Comparison of ENCODE assay signal across 9 mouse cellular contexts in the genomic region with DNA sequence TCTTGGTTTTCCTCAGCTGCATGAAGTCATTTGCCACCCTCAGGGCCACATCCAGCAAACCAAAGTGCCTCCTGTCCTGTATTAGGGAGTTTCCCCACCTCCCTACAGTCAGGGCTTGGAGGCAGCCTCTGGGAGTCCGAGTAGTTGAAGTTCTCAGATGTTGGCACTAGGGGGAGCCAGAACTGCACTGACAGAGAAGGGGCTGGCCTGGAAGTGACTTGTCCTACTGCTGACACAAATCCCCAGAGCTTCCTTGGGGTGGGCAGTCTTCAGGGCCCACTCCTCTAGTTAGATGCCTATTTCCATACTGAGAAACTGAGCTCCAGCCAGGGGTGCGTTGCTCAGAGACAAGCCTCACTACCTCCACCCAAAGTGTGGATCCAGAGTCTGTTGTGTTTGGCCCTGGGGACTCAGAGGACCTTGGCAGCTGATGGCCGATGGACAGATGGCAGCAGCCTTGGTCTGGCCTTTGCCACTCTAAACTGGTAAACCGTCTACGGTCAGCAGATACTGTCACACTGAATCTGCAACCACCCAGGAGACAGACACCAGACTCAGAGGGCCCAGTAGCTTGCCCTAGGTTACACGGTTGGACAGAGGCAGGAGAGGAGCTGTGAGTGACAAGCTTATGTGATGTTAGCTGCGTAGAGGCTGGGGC. TPM values are rescaled to one million over a fixed set of nuclear protein-coding genes. Genes with fewer than 3 reads are reported as not detected.
DNase-seq lines count a peak whose midpoint lies in the region; ATAC-seq and TF ChIP-seq lines count a peak whose summit lies in the region.
"Had no signal": no experiment of that assay in that cellular context is flagged by ENCODE, and none has a peak within 500 bp of the region (broad histone marks: within the 10 kb centered on the region; RNA-seq: fewer than 3 reads in every experiment).

No protein-coding gene starts in this region.

- peak; percentile 39; the same call in 1 of the 2 replicates for ATAC-seq in embryonic facial prominence, embryonic 14.5 days (ENCODE audit: low read depth)
- peak; percentile 38 for ATAC-seq in heart, embryonic 12.5 days (ENCODE audit: insufficient number of reproducible peaks, low FRiP score)
- ATAC-seq in kidney, embryonic 15.5 days (replicated peaks; ENCODE audit: low FRiP score): no peak
- ATAC-seq in liver, embryonic 11.5 days (replicated peaks; ENCODE audit: low FRiP score): peak; percentile 74

- peak; percentile 99 for TF ChIP-seq RAD21 in CH12.LX (IDR thresholded peaks at IDR 0.05; ENCODE audit: low read depth, low read length)

- H3K9ac ChIP-seq in CH12.LX (ENCODE audit: insufficient read depth, low read depth): no peak overlapping the region
- peak overlapping the region; percentile 25; the same call in 1 of the 2 replicates for H3K9ac ChIP-seq in embryonic facial prominence, embryonic 14.5 days (ENCODE audit: low read depth, low read length)
- H3K9ac ChIP-seq in heart, embryonic 12.5 days: 0 out of 2 replicates have a peak overlapping the region, but pooled peaks have one; percentile 17
- no peak overlapping the region for H3K9ac ChIP-seq in kidney, embryonic 15.5 days
- H3K9ac ChIP-seq in liver, embryonic 11.5 days (ENCODE audit: low read depth, low read length): 0 out of 2 replicates have a peak overlapping the region, but pooled peaks have one; percentile 30

- TF ChIP-seq POLR2A in CH12.LX (IDR thresholded peaks at IDR 0.05; ENCODE audit: low read depth, low read length): no peak

- no peak overlapping the region for H3K4me3 ChIP-seq in CH12.LX (replicated peaks in 1 of 3; ENCODE audit: low read depth in 2 of 3, low read length in 2 of 3, poor library complexity in 1 of 3)
- H3K4me3 ChIP-seq in embryonic facial prominence, embryonic 14.5 days (ENCODE audit: low read depth, low read length): no peak overlapping the region
- H3K4me3 ChIP-seq in heart, embryonic 12.5 days: no peak overlapping the region
- no peak overlapping the region for H3K4me3 ChIP-seq in kidney, embryonic 15.5 days (replicated peaks)
- H3K4me3 ChIP-seq in liver, embryonic 11.5 days (ENCODE audit: low read depth, low read length): no peak overlapping the region

- no peaks in the 10 kb centered on the region for H3K9me3 ChIP-seq in CH12.LX (replicated peaks; ENCODE audit: low read length)
- H3K9me3 ChIP-seq in embryonic facial prominence, embryonic 14.5 days (ENCODE audit: control insufficient read depth, low read length): no peaks in the 10 kb centered on the region
- H3K9me3 ChIP-seq in heart, embryonic 12.5 days (replicated peaks): no peaks in the 10 kb centered on the region
- no peaks in the 10 kb centered on the region for H3K9me3 ChIP-seq in kidney, embryonic 15.5 days (replicated peaks)
- H3K9me3 ChIP-seq in liver, embryonic 11.5 days (ENCODE audit: control insufficient read depth, low read length): no peaks in the 10 kb centered on the region

- no peak overlapping the region for H3K4me2 ChIP-seq in CH12.LX (ENCODE audit: insufficient read depth, low read depth, poor library complexity, severe bottlenecking)
- no peak overlapping the region for H3K4me2 ChIP-seq in embryonic facial prominence, embryonic 14.5 days (ENCODE audit: low read depth, low read length)
- no peak overlapping the region for H3K4me2 ChIP-seq in heart, embryonic 12.5 days
- no peak overlapping the region for H3K4me2 ChIP-seq in kidney, embryonic 15.5 days
- H3K4me2 ChIP-seq in liver, embryonic 11.5 days: no peak overlapping the region

- H3K27ac ChIP-seq in CH12.LX (ENCODE audit: insufficient read depth, low read depth): no peak overlapping the region
- H3K27ac ChIP-seq in embryonic facial prominence, embryonic 14.5 days (replicated peaks; ENCODE audit: low read depth, low read length): no peak overlapping the region
- peak overlapping the region; percentile 35; the same call in 1 of the 2 replicates for H3K27ac ChIP-seq in heart, embryonic 12.5 days (ENCODE audit: poor library complexity, severe bottlenecking)
- 0 out of 2 replicates have a peak overlapping the region, but pooled peaks have one; percentile 18 for H3K27ac ChIP-seq in kidney, embryonic 15.5 days
- H3K27ac ChIP-seq in liver, embryonic 11.5 days (ENCODE audit: low read depth, low read length): no peak overlapping the region

- 45% methylated on average over 7 of the region's 7 CpGs for WGBS in embryonic facial prominence, embryonic 14.5 days
- 42% methylated on average over 7 of the region's 7 CpGs for WGBS in heart, embryonic 12.5 days
- WGBS in kidney, embryonic 15.5 days: 53% methylated on average over 7 of the region's 7 CpGs
- 54% methylated on average over 7 of the region's 7 CpGs for WGBS in liver, embryonic 11.5 days

- H3K79me2 ChIP-seq in CH12.LX (replicated peaks; ENCODE audit: control insufficient read depth, extremely low read depth, insufficient read depth, poor library complexity, severe bottlenecking): no peaks in the 10 kb centered on the region

- H3K36me3 ChIP-seq in CH12.LX (replicated peaks in 1 of 2; ENCODE audit: control insufficient read depth in 1 of 2, insufficient read depth in 1 of 2, low read length in 1 of 2): peaks cover 0 to 2% of the 10 kb centered on the region in 2 experiments
- no peaks in the 10 kb centered on the region for H3K36me3 ChIP-seq in embryonic facial prominence, embryonic 14.5 days (ENCODE audit: control insufficient read depth, insufficient read depth, low read length)
- peaks cover 53% of the 10 kb centered on the region for H3K36me3 ChIP-seq in heart, embryonic 12.5 days
- no peaks in the 10 kb centered on the region for H3K36me3 ChIP-seq in kidney, embryonic 15.5 days
- H3K36me3 ChIP-seq in liver, embryonic 11.5 days (ENCODE audit: control insufficient read depth, insufficient read depth, low read length): no peaks in the 10 kb centered on the region

- peaks cover 6 to 30% of the 10 kb centered on the region in 2 experiments for H3K4me1 ChIP-seq in CH12.LX (ENCODE audit: control insufficient read depth in 1 of 2, insufficient read depth in 2 of 2)
- H3K4me1 ChIP-seq in embryonic facial prominence, embryonic 14.5 days (ENCODE audit: control insufficient read depth, insufficient read depth, low read length): peaks cover 6% of the 10 kb centered on the region
- peaks cover 61% of the 10 kb centered on the region for H3K4me1 ChIP-seq in heart, embryonic 12.5 days (replicated peaks)
- H3K4me1 ChIP-seq in kidney, embryonic 15.5 days: peaks cover 66% of the 10 kb centered on the region
- peaks cover 15% of the 10 kb centered on the region for H3K4me1 ChIP-seq in liver, embryonic 11.5 days (replicated peaks; ENCODE audit: control insufficient read depth, insufficient read depth, low read length)

- no peaks in the 10 kb centered on the region for H3K27me3 ChIP-seq in CH12.LX (replicated peaks)
- H3K27me3 ChIP-seq in embryonic facial prominence, embryonic 14.5 days (replicated peaks; ENCODE audit: control insufficient read depth, insufficient read depth, low read length): no peaks in the 10 kb centered on the region
- H3K27me3 ChIP-seq in heart, embryonic 12.5 days (replicated peaks): no peaks in the 10 kb centered on the region
- no peaks in the 10 kb centered on the region for H3K27me3 ChIP-seq in kidney, embryonic 15.5 days
- no peaks in the 10 kb centered on the region for H3K27me3 ChIP-seq in liver, embryonic 11.5 days (replicated peaks; ENCODE audit: control insufficient read depth, insufficient read depth, low read length)

- no peak for TF ChIP-seq EP300 in CH12.LX (IDR thresholded peaks at IDR 0.05; ENCODE audit: low read length)

- dilution Hi-C loops in CH12.LX (cut with MboI; ENCODE audit: extremely low pct_ligation_motif_present, extremely low pct_unique_long_range_greater_than_20kb, low sequenced_read_pairs): no loop called here

- peak; percentile 86 for DNase-seq in CH12.LX (ENCODE audit: extremely low read depth)
- peak; percentile 81 to 85 for DNase-seq in adrenal gland, postnatal 36 days
- DNase-seq in embryonic facial prominence, embryonic 14.5 days (ENCODE audit: low spot score): peak; percentile 84
- DNase-seq in liver, embryonic 11.5 days (ENCODE audit: low spot score): peak; percentile 80
- peak; percentile 74 to 82 for DNase-seq in natural killer cell, adult 2 months (ENCODE audit: low spot score in 2 of 2)
- DNase-seq in testis, postnatal 10 days (ENCODE audit: low spot score): peak; percentile 84

- peak; percentile 75 to 98 for TF ChIP-seq CTCF in CH12.LX (conservative IDR thresholded peaks at IDR 0.05 in 1 of 2, IDR thresholded peaks at IDR 0.05 in 1 of 2; ENCODE audit: low read depth in 2 of 2, low read length in 2 of 2)

- in situ Hi-C loops in CH12.LX (cut with MboI; ENCODE audit: low pct_ligation_motif_present, low pct_unique_long_range_greater_than_20kb, low sequenced_read_pairs): loop anchor here (5.0 kb wide), 2 partner anchors 40 to 125 kb away; partner anchors contain the start of gene Tor2a

RNA-seq across cellular contexts. Expression of gene Ak1, which starts 10.3 kb away (rescaled TPM):
- 2.9 and 3.9 TPM in 2 replicates for total RNA-seq in CH12.LX (2012; rRNA removed)
- 1.4 TPM in 2 replicates for total RNA-seq in CH12.LX (2014; rRNA removed)
- 1.5 and 2.8 TPM in 2 replicates for polyA plus RNA-seq in CH12.LX (2012; ENCODE audit: insufficient read length, low read depth)
- 10 to 100 TPM; 49.4 to 50.0 TPM for total RNA-seq in adrenal gland, postnatal 36 days (2021)
- polyA plus RNA-seq in embryonic facial prominence, embryonic 14.5 days (2014; fragmentation: Nextera tagmentation; extraction: Ambion mirVana): 97.8 and 125 TPM in 2 replicates
- 285 and 294 TPM in 2 replicates for polyA plus RNA-seq in heart, embryonic 12.5 days (2016; fragmentation: Nextera tagmentation; extraction: Ambion mirVana)
- 32.6 and 34.4 TPM in 2 replicates for polyA plus RNA-seq in kidney, embryonic 15.5 days (2015; fragmentation: Nextera tagmentation; extraction: Ambion mirVana)
- polyA plus RNA-seq in liver, embryonic 11.5 days (2014; fragmentation: Nextera tagmentation; extraction: Ambion mirVana): 6.7 and 8.3 TPM in 2 replicates

RNA-seq across cellular contexts. Expression of gene Eng, which starts 14.5 kb away (rescaled TPM):
- total RNA-seq in CH12.LX (2012; rRNA removed): 0.13 TPM in 2 replicates
- 0.08 TPM in 1 of 2 replicates, not detected in the other for total RNA-seq in CH12.LX (2014; rRNA removed)
- polyA plus RNA-seq in CH12.LX (2012; ENCODE audit: insufficient read length, low read depth): 0.44 and 0.47 TPM in 2 replicates
- total RNA-seq in adrenal gland, postnatal 36 days (2021): 10 to 100 TPM; 96.0 to 97.8 TPM
- polyA plus RNA-seq in embryonic facial prominence, embryonic 14.5 days (2014; fragmentation: Nextera tagmentation; extraction: Ambion mirVana): 57.9 and 64.3 TPM in 2 replicates
- polyA plus RNA-seq in heart, embryonic 12.5 days (2016; fragmentation: Nextera tagmentation; extraction: Ambion mirVana): 159 and 168 TPM in 2 replicates
- polyA plus RNA-seq in kidney, embryonic 15.5 days (2015; fragmentation: Nextera tagmentation; extraction: Ambion mirVana): 71.9 and 82.1 TPM in 2 replicates
- polyA plus RNA-seq in liver, embryonic 11.5 days (2014; fragmentation: Nextera tagmentation; extraction: Ambion mirVana): 39.2 and 40.1 TPM in 2 replicates

RNA-seq across cellular contexts. Expression of gene St6galnac6, which starts 32.4 kb away (rescaled TPM):
- total RNA-seq in CH12.LX (2012; rRNA removed): 13.9 and 14.3 TPM in 2 replicates
- total RNA-seq in CH12.LX (2014; rRNA removed): 12.9 and 13.2 TPM in 2 replicates
- polyA plus RNA-seq in CH12.LX (2012; ENCODE audit: insufficient read length, low read depth): 10.7 and 13.3 TPM in 2 replicates
- total RNA-seq in adrenal gland, postnatal 36 days (2021): 10 to 100 TPM; 38.3 to 58.1 TPM
- polyA plus RNA-seq in embryonic facial prominence, embryonic 14.5 days (2014; fragmentation: Nextera tagmentation; extraction: Ambion mirVana): 11.1 and 12.1 TPM in 2 replicates
- 31.6 and 35.3 TPM in 2 replicates for polyA plus RNA-seq in heart, embryonic 12.5 days (2016; fragmentation: Nextera tagmentation; extraction: Ambion mirVana)
- 17.0 and 17.6 TPM in 2 replicates for polyA plus RNA-seq in kidney, embryonic 15.5 days (2015; fragmentation: Nextera tagmentation; extraction: Ambion mirVana)
- 9.6 and 10.6 TPM in 2 replicates for polyA plus RNA-seq in liver, embryonic 11.5 days (2014; fragmentation: Nextera tagmentation; extraction: Ambion mirVana)

RNA-seq across cellular contexts. Expression of gene St6galnac4, which starts 45.0 kb away (rescaled TPM):
- total RNA-seq in CH12.LX (2012; rRNA removed) (51.9 and 57.4 TPM in 2 replicates), CH12.LX (2014; rRNA removed) (45.9 and 58.3 TPM in 2 replicates)
- 81.7 and 87.0 TPM in 2 replicates for polyA plus RNA-seq in CH12.LX (2012; ENCODE audit: insufficient read length, low read depth)
- total RNA-seq in adrenal gland, postnatal 36 days (2021): 10 to 100 TPM in 1 of 2 experiments, 1 to 10 TPM in 1; 7.9 to 11.0 TPM
- 39.4 and 41.0 TPM in 2 replicates for polyA plus RNA-seq in embryonic facial prominence, embryonic 14.5 days (2014; fragmentation: Nextera tagmentation; extraction: Ambion mirVana)
- polyA plus RNA-seq in heart, embryonic 12.5 days (2016; fragmentation: Nextera tagmentation; extraction: Ambion mirVana): 45.6 and 47.2 TPM in 2 replicates
- 22.3 and 23.2 TPM in 2 replicates for polyA plus RNA-seq in kidney, embryonic 15.5 days (2015; fragmentation: Nextera tagmentation; extraction: Ambion mirVana)
- 26.0 and 28.8 TPM in 2 replicates for polyA plus RNA-seq in liver, embryonic 11.5 days (2014; fragmentation: Nextera tagmentation; extraction: Ambion mirVana)

RNA-seq across cellular contexts. Expression of gene 9430097D07Rik, which starts 56.4 kb away (rescaled TPM):
- total RNA-seq in CH12.LX (2012; rRNA removed): 0.13 TPM in 1 of 2 replicates, not detected in the other
- not detected in 2 replicates for total RNA-seq in CH12.LX (2014; rRNA removed)
- not detected in 2 replicates for polyA plus RNA-seq in CH12.LX (2012; ENCODE audit: insufficient read length, low read depth)
- total RNA-seq in adrenal gland, postnatal 36 days (2021): not detected
- 0.13 and 0.18 TPM in 2 replicates for polyA plus RNA-seq in embryonic facial prominence, embryonic 14.5 days (2014; fragmentation: Nextera tagmentation; extraction: Ambion mirVana)
- 0.18 and 0.24 TPM in 2 replicates for polyA plus RNA-seq in heart, embryonic 12.5 days (2016; fragmentation: Nextera tagmentation; extraction: Ambion mirVana)
- 0.10 and 0.17 TPM in 2 replicates for polyA plus RNA-seq in kidney, embryonic 15.5 days (2015; fragmentation: Nextera tagmentation; extraction: Ambion mirVana)
- not detected in 2 replicates for polyA plus RNA-seq in liver, embryonic 11.5 days (2014; fragmentation: Nextera tagmentation; extraction: Ambion mirVana)
- total RNA-seq: gastrocnemius, postnatal 4 days had no signal

Comparison
In these comparisons a context has a peak if more than half of its experiments do, and no peak if none do; other contexts are left out.
1. H3K27ac ChIP-seq: peak in heart, embryonic 12.5 days (single experiment) and kidney, embryonic 15.5 days (single experiment); none in CH12.LX (single experiment), embryonic facial prominence, embryonic 14.5 days (single experiment) and liver, embryonic 11.5 days (single experiment).
2. H3K9ac ChIP-seq: peak in embryonic facial prominence, embryonic 14.5 days (single experiment), heart, embryonic 12.5 days (single experiment) and liver, embryonic 11.5 days (single experiment); none in CH12.LX (single experiment) and kidney, embryonic 15.5 days (single experiment).
3. RNA of gene Eng, which starts 14.5 kb away (polyA plus RNA-seq): 159 to 168 TPM in heart, embryonic 12.5 days, 71.9 to 82.1 TPM in kidney, embryonic 15.5 days, 57.9 to 64.3 TPM in embryonic facial prominence, embryonic 14.5 days and 39.2 to 40.1 TPM in liver, embryonic 11.5 days; 0.44 to 0.47 TPM in CH12.LX; every median in the first group is over 10 times any median in the second.
4. Peak in every context shown above with its lines, with median percentiles within 50 percentile points of each other: DNase-seq.